13 mouse cellular contexts compared by ENCODE assay signal in the genomic region with DNA sequence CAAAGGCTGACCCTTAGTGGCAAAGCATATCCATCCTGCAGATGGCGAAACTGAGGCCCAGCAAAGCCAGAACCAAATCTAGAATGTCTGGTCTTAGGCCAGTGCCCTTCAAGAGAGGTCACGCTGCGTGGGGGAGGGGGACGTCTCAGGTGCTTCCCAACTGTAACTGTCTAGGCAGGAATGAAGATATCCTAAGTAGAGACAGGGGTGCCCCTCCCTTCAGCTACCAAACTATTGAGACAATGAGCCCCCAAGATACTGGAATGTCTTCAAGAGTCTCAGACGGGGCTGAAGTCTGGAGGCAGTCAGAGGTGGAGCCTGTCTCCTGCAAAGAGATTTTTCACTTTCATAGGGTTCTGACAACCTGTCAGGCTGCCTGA.
A peak's percentile ranks its signal among the peaks of the same experiment; 100 is the strongest.
DNase-seq lines count a peak whose midpoint lies in the region; ATAC-seq and TF ChIP-seq lines count a peak whose summit lies in the region.
"Had no signal": no experiment of that assay in that cellular context is flagged by ENCODE, and none has a peak within 500 bp of the region (broad histone marks: within the 10 kb centered on the region; RNA-seq: fewer than 3 reads in every experiment).

No protein-coding gene starts in this region.

- no peaks in the 10 kb centered on the region for H3K4me1 ChIP-seq in intestine, postnatal 0 days (replicated peaks; ENCODE audit: control insufficient read depth, insufficient read depth, low read length)
- H3K4me1 ChIP-seq in intestine, embryonic 16.5 days (ENCODE audit: control insufficient read depth, insufficient read depth, low read length), result no peaks in the 10 kb centered on the region
- peaks cover 51% of the 10 kb centered on the region for H3K4me1 ChIP-seq in heart, embryonic 10.5 days
- no peaks in the 10 kb centered on the region for H3K4me1 ChIP-seq in hindbrain, embryonic 11.5 days (replicated peaks; ENCODE audit: control insufficient read depth, insufficient read depth, low read length)

- H3K36me3 ChIP-seq in intestine, postnatal 0 days (ENCODE audit: control insufficient read depth, insufficient read depth), result no peaks in the 10 kb centered on the region
- no peaks in the 10 kb centered on the region for H3K36me3 ChIP-seq in intestine, embryonic 16.5 days (ENCODE audit: control insufficient read depth, insufficient read depth, low read length)
- peaks cover 5% of the 10 kb centered on the region; the same call in 1 of the 2 replicates for H3K36me3 ChIP-seq in heart, embryonic 10.5 days
- H3K36me3 ChIP-seq in hindbrain, embryonic 11.5 days (ENCODE audit: control insufficient read depth, insufficient read depth, low read length), result no peaks in the 10 kb centered on the region
- H3K36me3 ChIP-seq: embryonic facial prominence, embryonic 12.5 days; hindbrain, embryonic 12.5 days had no signal

- H3K9ac ChIP-seq in intestine, postnatal 0 days (ENCODE audit: low read depth, low read length), result no peak overlapping the region
- no peak overlapping the region for H3K9ac ChIP-seq in intestine, embryonic 16.5 days (ENCODE audit: low read depth, low read length)
- no peak overlapping the region for H3K9ac ChIP-seq in hindbrain, embryonic 11.5 days (ENCODE audit: low read depth, low read length)
- H3K9ac ChIP-seq: embryonic facial prominence, embryonic 12.5 days; forebrain, postnatal 0 days; hindbrain, embryonic 12.5 days; limb, embryonic 12.5 days had no signal

- H3K9me3 ChIP-seq in intestine, postnatal 0 days (ENCODE audit: control insufficient read depth), result no peaks in the 10 kb centered on the region
- no peaks in the 10 kb centered on the region for H3K9me3 ChIP-seq in intestine, embryonic 16.5 days (ENCODE audit: control insufficient read depth, low read length)
- no peaks in the 10 kb centered on the region for H3K9me3 ChIP-seq in heart, embryonic 10.5 days
- no peaks in the 10 kb centered on the region for H3K9me3 ChIP-seq in hindbrain, embryonic 11.5 days (ENCODE audit: control insufficient read depth, low read length)
- H3K9me3 ChIP-seq: hindbrain, embryonic 12.5 days; limb, embryonic 12.5 days had no signal

- no peak overlapping the region for H3K4me2 ChIP-seq in intestine, postnatal 0 days (replicated peaks; ENCODE audit: low read depth)
- H3K4me2 ChIP-seq in intestine, embryonic 16.5 days (ENCODE audit: low read depth, low read length), result no peak overlapping the region
- no peak overlapping the region for H3K4me2 ChIP-seq in hindbrain, embryonic 11.5 days (replicated peaks; ENCODE audit: low read depth, low read length)
- H3K4me2 ChIP-seq: embryonic facial prominence, embryonic 12.5 days; hindbrain, embryonic 12.5 days; limb, embryonic 12.5 days had no signal

- TF ChIP-seq CTCF in intestine, postnatal 0 days (IDR thresholded peaks at IDR 0.05; ENCODE audit: low read depth), result peak; percentile 27; the same call in 1 of the 2 replicates

- H3K27ac ChIP-seq in intestine, postnatal 0 days (ENCODE audit: low read depth, low read length), result no peak overlapping the region
- no peak overlapping the region for H3K27ac ChIP-seq in intestine, embryonic 16.5 days (ENCODE audit: low read length)
- peak overlapping the region; percentile 60; the same call in 1 of the 2 replicates for H3K27ac ChIP-seq in heart, embryonic 10.5 days
- H3K27ac ChIP-seq in hindbrain, embryonic 11.5 days (ENCODE audit: low read depth, low read length), result no peak overlapping the region
- H3K27ac ChIP-seq: embryonic facial prominence, embryonic 12.5 days; hindbrain, embryonic 12.5 days; limb, embryonic 12.5 days; macrophage had no signal

- ATAC-seq in intestine, postnatal 0 days, result no peak
- no peak for ATAC-seq in intestine, embryonic 16.5 days
- ATAC-seq in hindbrain, embryonic 11.5 days (ENCODE audit: low FRiP score), result no peak
- ATAC-seq: forebrain, postnatal 0 days had no signal

- WGBS in intestine, postnatal 0 days, result 64% methylated on average over 5 of the region's 5 CpGs
- WGBS in intestine, embryonic 16.5 days, result 58% methylated on average over 5 of the region's 5 CpGs
- 52% methylated on average over 5 of the region's 5 CpGs for WGBS in heart, embryonic 10.5 days
- WGBS in hindbrain, embryonic 11.5 days, result 78% methylated on average over 5 of the region's 5 CpGs

- H3K4me3 ChIP-seq in intestine, postnatal 0 days (ENCODE audit: low read depth, low read length), result no peak overlapping the region
- no peak overlapping the region for H3K4me3 ChIP-seq in intestine, embryonic 16.5 days (ENCODE audit: low read length)
- H3K4me3 ChIP-seq in heart, embryonic 10.5 days, result no peak overlapping the region
- no peak overlapping the region for H3K4me3 ChIP-seq in hindbrain, embryonic 11.5 days (ENCODE audit: low read depth, low read length)
- H3K4me3 ChIP-seq: embryonic facial prominence, embryonic 12.5 days; hindbrain, embryonic 12.5 days; limb, embryonic 12.5 days had no signal

- peak; percentile 2 to 9 for DNase-seq in spleen, postnatal 10 days (ENCODE audit: low spot score in 2 of 2)
- DNase-seq in spleen, postnatal 36 days (ENCODE audit: low spot score in 2 of 2), result no peak
- DNase-seq in heart, embryonic 10.5 days (ENCODE audit: low spot score), result peak; percentile 68
- peak; percentile 5 for DNase-seq in skeletal muscle tissue, adult 2 months (ENCODE audit: low read depth, low spot score)
- DNase-seq in hindbrain, embryonic 11.5 days (ENCODE audit: low spot score), result no peak
- DNase-seq: cerebellum, adult 18-20 months had no signal

- H3K27me3 ChIP-seq in intestine, postnatal 0 days (replicated peaks; ENCODE audit: control insufficient read depth, insufficient read depth, low read length), result no peaks in the 10 kb centered on the region
- no peaks in the 10 kb centered on the region for H3K27me3 ChIP-seq in intestine, embryonic 16.5 days (replicated peaks; ENCODE audit: control insufficient read depth, insufficient read depth, low read length)
- H3K27me3 ChIP-seq in heart, embryonic 10.5 days (ENCODE audit: insufficient read depth, poor library complexity, severe bottlenecking), result no peaks in the 10 kb centered on the region
- H3K27me3 ChIP-seq in hindbrain, embryonic 11.5 days (ENCODE audit: control insufficient read depth, insufficient read depth, low read length), result no peaks in the 10 kb centered on the region
- H3K27me3 ChIP-seq: embryonic facial prominence, embryonic 12.5 days; hindbrain, embryonic 12.5 days; limb, embryonic 12.5 days had no signal

Comparison
In these comparisons a context has a peak if more than half of its experiments do, and no peak if none do; other contexts are left out.
1. DNase-seq: peak in spleen, postnatal 10 days (2 of 2), heart, embryonic 10.5 days (single experiment) and skeletal muscle tissue, adult 2 months (single experiment); none in spleen, postnatal 36 days (0 of 2) and hindbrain, embryonic 11.5 days (single experiment).